Mouse (Mus musculus) G1E (cell line): ENCODE measurements around the gene Dcaf6. TPM values are rescaled to one million over a fixed set of nuclear protein-coding genes. Genes with fewer than 3 reads are reported as not detected.

Source experiments
- ATAC-seq: 2 replicates; pipeline ENCODE4 v1.8.0; 2016; ENCODE audit warnings: mild to moderate bottlenecking; ENCODE audit not compliant: insufficient number of reproducible peaks, poor library complexity, low FRiP score, severe bottlenecking; ENCODE audit errors: extremely low read depth
- DNase-seq: peaks from one replicate; pipeline ENCODE4 v3.0.0; 2012; ENCODE audit warnings: low spot score
- H3K27me3 ChIP-seq: 2 replicates; pipeline ENCODE4 v1.6.1; 2012; ENCODE audit warnings: mild to moderate bottlenecking, low read length, inconsistent platforms; ENCODE audit not compliant: insufficient read depth
- H3K36me3 ChIP-seq: replicated peaks from 2 replicates; pipeline ENCODE3; 2012; ENCODE audit warnings: mild to moderate bottlenecking, inconsistent platforms
- H3K4me1 ChIP-seq: 2 replicates; pipeline ENCODE4 v1.6.1; 2012; ENCODE audit warnings: low read depth, low read length, inconsistent platforms, mixed read lengths; ENCODE audit not compliant: insufficient read depth
- H3K4me3 ChIP-seq: 2 replicates; pipeline ENCODE4 v1.5.1; 2012; ENCODE audit warnings: low read depth, mild to moderate bottlenecking, inconsistent platforms, low read length, moderate library complexity, mixed read lengths
- H3K9me3 ChIP-seq: replicated peaks from 2 replicates; pipeline ENCODE4 v1.6.1; 2012; ENCODE audit warnings: inconsistent platforms
- CTCF ChIP-seq: IDR thresholded peaks from 2 replicates; pipeline ENCODE4 v1.5.1; 2012; ENCODE audit warnings: low read depth, low read length, inconsistent platforms, mixed read lengths
- GATA1 ChIP-seq: IDR thresholded peaks from 2 replicates; pipeline ENCODE4 v1.6.1; 2012; ENCODE audit warnings: borderline replicate concordance, low read length, inconsistent platforms, mixed read lengths
- GATA2 ChIP-seq: IDR thresholded peaks from 2 replicates; pipeline ENCODE4 v1.6.1; 2012; ENCODE audit warnings: low read depth, low read length, inconsistent platforms, borderline replicate concordance
- POLR2AphosphoS5 ChIP-seq: IDR thresholded peaks from 2 replicates; pipeline ENCODE4 v1.6.1; 2012; ENCODE audit warnings: low read depth, low read length, inconsistent platforms; ENCODE audit not compliant: insufficient replicate concordance
- TAL1 ChIP-seq: conservative IDR thresholded peaks from 2 replicates; pipeline ENCODE4 v1.6.1; 2012; ENCODE audit warnings: low read depth, low read length, inconsistent platforms, mixed read lengths
- polyA plus RNA-seq: library from polyadenylated mRNA; stranded (reverse); fragments of >175 nt; gene quantifications from 2 replicates; pipeline ENCODE4 v1.2.3, GENCODE M21; 2012
- total RNA-seq, 2 experiments: library from RNA; stranded (forward) in 1 of 2; stranded (reverse) in 1 of 2; fragments of 200-1000 nt in 1 of 2; fragments of >200 nt in 1 of 2; fragmentation: Nextera tagmentation in 1 of 2; gene quantifications; 2 replicates each; pipeline ENCODE4 v1.2.3; 2014 to 2017

Dcaf6 gene
- total and polyA plus RNA-seq, 3 experiments, result 47.3 to 110 (median 65.7) TPM

GRCm38 (mm10) chr1:165394836-165395235 is 65.4 kb downstream of the Dcaf6 start:
- peaks cover 46% of the 10 kb centered on the region for H3K4me1 ChIP-seq
- no peak overlapping the region; the same call in 1 of the 2 replicates for H3K4me3 ChIP-seq
- no peaks in the 10 kb centered on the region for H3K27me3 ChIP-seq
- DNase-seq (no peak), ATAC-seq (no peak)
- H3K9me3 ChIP-seq, result no peaks in the 10 kb centered on the region
- peaks cover 30% of the 10 kb centered on the region for H3K36me3 ChIP-seq
- no peak for TF ChIP-seq GATA1
- no peak for TF ChIP-seq TAL1
- TF ChIP-seq POLR2AphosphoS5, result no peak
- no peak for TF ChIP-seq GATA2
- TF ChIP-seq CTCF, result no peak

GRCm38 (mm10) chr1:165393033-165393432 is 67.2 kb downstream of the Dcaf6 start:
- Histone ChIP-seq H3K4me3 (no peak overlapping the region), H3K36me3 (peaks cover 35% of the 10 kb centered on the region), H3K9me3 (no peaks in the 10 kb centered on the region), H3K27me3 (no peaks in the 10 kb centered on the region), H3K4me1 (peaks cover 56% of the 10 kb centered on the region)
- peak; percentile 40 for TF ChIP-seq TAL1
- TF ChIP-seq GATA1, result no peak
- ATAC-seq, result peak; percentile 30
- DNase-seq, result peak; percentile 18

- Histone ChIP-seq H3K4me1 (peaks cover 38% of the 10 kb centered on the region), H3K4me3 (no peak overlapping the region), H3K27me3 (no peaks in the 10 kb centered on the region), H3K36me3 (peaks cover 51% of the 10 kb centered on the region), H3K9me3 (no peaks in the 10 kb centered on the region)
- no peak for TF ChIP-seq CTCF
- no peak for TF ChIP-seq GATA2
- TF ChIP-seq GATA1, result no peak
- no peak for TF ChIP-seq TAL1
- TF ChIP-seq POLR2AphosphoS5, result no peak
- no peak for ATAC-seq
- no peak for DNase-seq
These were observed 71.6 kb downstream of the Dcaf6 start for GRCm38 (mm10) chr1:165388716-165389115.

- ATAC-seq (no peak), DNase-seq (no peak)
- Histone ChIP-seq H3K27me3 (no peaks in the 10 kb centered on the region), H3K36me3 (peaks cover 47% of the 10 kb centered on the region), H3K4me3 (no peak overlapping the region), H3K9me3 (no peaks in the 10 kb centered on the region), H3K4me1 (peaks cover 23% of the 10 kb centered on the region)
- no peak for TF ChIP-seq GATA1
- no peak for TF ChIP-seq POLR2AphosphoS5
- TF ChIP-seq TAL1, result no peak
- no peak for TF ChIP-seq CTCF
- no peak for TF ChIP-seq GATA2
These were observed 73.8 kb downstream of the Dcaf6 start for GRCm38 (mm10) chr1:165386525-165386923.

- H3K4me1 ChIP-seq, result peaks cover 22% of the 10 kb centered on the region
- no peak for TF ChIP-seq GATA2
- no peak for TF ChIP-seq TAL1
- no peak for TF ChIP-seq GATA1
- no peak for TF ChIP-seq CTCF
- H3K4me3 ChIP-seq, result no peak overlapping the region
- no peak for ATAC-seq
- peaks cover 48% of the 10 kb centered on the region for H3K36me3 ChIP-seq
- no peaks in the 10 kb centered on the region for H3K27me3 ChIP-seq
- no peak for DNase-seq
- H3K9me3 ChIP-seq, result no peaks in the 10 kb centered on the region
These were observed 74.3 kb downstream of the Dcaf6 start for GRCm38 (mm10) chr1:165385810-165386524.

GRCm38 (mm10) chr1:165373839-165374238 is 86.4 kb downstream of the Dcaf6 start:
- ATAC-seq (no peak), DNase-seq (no peak)
- Histone ChIP-seq H3K4me1 (peaks cover 2% of the 10 kb centered on the region; the same call in 1 of the 2 replicates), H3K9me3 (no peaks in the 10 kb centered on the region), H3K4me3 (no peak overlapping the region), H3K36me3 (peaks cover 25% of the 10 kb centered on the region), H3K27me3 (no peaks in the 10 kb centered on the region)
- TF ChIP-seq GATA1 (no peak), CTCF (no peak), GATA2 (no peak), POLR2AphosphoS5 (no peak), TAL1 (no peak)
